Mouse (Mus musculus): Measurements from ENCODE around the gene Msh2.

GRCm38 (mm10) chr17:87664238-87664637 is 7.9 kb upstream of the Msh2 start:
- TF ChIP-seq CTCF (IDR thresholded peaks at IDR 0.05; ENCODE audit: borderline replicate concordance, control insufficient read depth, extremely low read depth, insufficient read depth, low read length, poor library complexity) (no peak), POLR2A (IDR thresholded peaks at IDR 0.05; ENCODE audit: control insufficient read depth, extremely low read depth, insufficient read depth, low read length, poor library complexity) (no peak)

Measured in thymus, adult 2 months (tissue).